Mouse (Mus musculus) forebrain, embryonic 16.5 days (tissue): ENCODE measurements at regions not wholly inside any gene's neighbourhood (a gene's known extent, or its start where the extent isn't known, plus 50 kb on each side); places are given as distances from the start of the nearest gene placed in this dataset.
A peak's percentile ranks its signal among the peaks of the same experiment; 100 is the strongest.

Experiments
- ATAC-seq: fragments of 200-750 bp; cut with Nextera tagmentation; 2 replicates; pipeline ENCODE4 v1.8.0; 2017; ENCODE audit warnings: mild to moderate bottlenecking, moderate library complexity
- H3K27ac ChIP-seq: fragments of 300-500 bp; sonication (generic); 2 replicates; pipeline ENCODE4 v1.5.1; 2014; ENCODE audit warnings: low read length, control low read depth
- H3K27me3 ChIP-seq: fragments of 300-500 bp; sonication (generic); replicated peaks from 2 replicates; pipeline ENCODE4 v1.6.1; 2014; ENCODE audit warnings: low read length; ENCODE audit not compliant: control insufficient read depth, insufficient read depth
- H3K36me3 ChIP-seq: fragments of 300-500 bp; sonication (generic); 2 replicates; pipeline ENCODE4 v1.6.1; 2014; ENCODE audit not compliant: control insufficient read depth, insufficient read depth
- H3K4me1 ChIP-seq: fragments of 300-500 bp; sonication (generic); replicated peaks from 2 replicates; pipeline ENCODE4 v1.6.1; 2014; ENCODE audit warnings: low read length; ENCODE audit not compliant: control insufficient read depth, insufficient read depth
- H3K4me2 ChIP-seq: fragments of 300-500 bp; sonication (generic); 2 replicates; pipeline ENCODE4 v1.6.1; 2014; ENCODE audit warnings: mild to moderate bottlenecking, low read length, control low read depth
- H3K4me3 ChIP-seq: fragments of 300-500 bp; sonication (generic); replicated peaks from 2 replicates; pipeline ENCODE4 v1.5.1; 2014; ENCODE audit warnings: mild to moderate bottlenecking, low read length, control low read depth
- H3K9ac ChIP-seq: fragments of 300-500 bp; sonication (generic); replicated peaks from 2 replicates; pipeline ENCODE4 v1.6.1; 2014; ENCODE audit warnings: low read depth, low read length, control low read depth
- H3K9me3 ChIP-seq: fragments of 300-500 bp; sonication (generic); 2 replicates; pipeline ENCODE4 v1.6.1; 2016; ENCODE audit warnings: low read length; ENCODE audit not compliant: control insufficient read depth
- WGBS: fragments of 180-500 bp; shearing (Covaris S2); extraction: QIAGEN DNeasy Blood & Tissue Kit; methylation state at CpG from one replicate; pipeline ENCODE4 v1.1.7; 2014; 5-methylcytosine and 5-hydroxymethylcytosine counted together

DNA sequence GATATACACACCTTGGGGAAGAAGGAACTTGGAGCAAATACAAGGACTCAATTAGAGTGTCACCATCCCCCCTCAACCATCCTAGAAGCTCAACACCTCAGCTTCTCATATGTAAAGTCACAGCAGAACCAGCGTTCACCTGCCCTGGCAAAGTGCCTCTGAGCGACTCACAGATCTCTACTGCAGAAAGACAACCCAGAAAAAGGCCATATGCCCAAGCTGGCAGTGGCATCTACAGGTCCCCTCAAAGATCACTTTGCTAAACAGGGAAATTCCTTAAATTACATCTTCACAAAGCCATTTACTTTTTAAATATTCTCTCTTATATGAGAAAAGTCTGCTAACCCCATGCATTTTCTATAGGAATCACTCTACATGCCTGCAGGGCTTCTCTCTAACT, 78.3 kb upstream of the Tmco5 start:
- Histone ChIP-seq H3K4me2 (no peak overlapping the region), H3K9me3 (no peaks in the 10 kb centered on the region), H3K27me3 (no peaks in the 10 kb centered on the region), H3K9ac (no peak overlapping the region), H3K36me3 (no peaks in the 10 kb centered on the region), H3K4me1 (no peaks in the 10 kb centered on the region), H3K4me3 (no peak overlapping the region), H3K27ac (no peak overlapping the region)
- WGBS, result 90% methylated on average over 2 of the region's 2 CpGs
- no peak for ATAC-seq

DNA sequence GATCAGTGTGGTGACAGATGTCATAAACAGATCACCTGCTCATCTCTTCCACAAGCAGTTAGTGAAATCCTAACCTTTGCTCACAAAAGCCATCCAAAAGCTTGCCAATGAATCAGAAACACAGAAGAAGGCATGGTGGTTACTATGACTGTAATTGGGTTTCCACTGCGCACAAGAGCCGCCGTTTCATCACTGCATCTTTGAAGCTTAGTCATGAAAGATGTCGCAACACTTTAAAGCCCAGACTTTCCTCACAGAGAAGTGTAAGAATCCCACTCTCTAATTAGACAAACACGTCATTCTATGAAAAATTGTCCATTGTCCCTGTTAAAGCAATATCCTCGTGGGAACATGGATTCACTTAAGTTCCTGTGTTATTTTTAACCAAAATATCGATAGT, 76.9 kb upstream of the Tmco5 start:
- no peak for ATAC-seq
- Histone ChIP-seq H3K9ac (no peak overlapping the region), H3K4me2 (no peak overlapping the region), H3K9me3 (no peaks in the 10 kb centered on the region), H3K4me1 (no peaks in the 10 kb centered on the region), H3K27me3 (no peaks in the 10 kb centered on the region), H3K36me3 (no peaks in the 10 kb centered on the region), H3K27ac (no peak overlapping the region), H3K4me3 (no peak overlapping the region)
- 76% methylated on average over 7 of the region's 7 CpGs for WGBS

GRCm38 (mm10) chr2:116807207-116807606, 71.3 kb upstream of the Tmco5 start:
- Histone ChIP-seq H3K9ac (no peak overlapping the region), H3K36me3 (no peaks in the 10 kb centered on the region), H3K4me2 (no peak overlapping the region), H3K27ac (no peak overlapping the region), H3K4me1 (peaks cover 3% of the 10 kb centered on the region; the same call in 1 of the 2 replicates), H3K27me3 (no peaks in the 10 kb centered on the region), H3K4me3 (no peak overlapping the region), H3K9me3 (no peaks in the 10 kb centered on the region)
- 43% methylated on average over 3 of the region's 3 CpGs for WGBS
- ATAC-seq, result peak; percentile 26; the same call in 1 of the 2 replicates

GRCm38 (mm10) chr2:116807636-116808035, 70.9 kb upstream of the Tmco5 start:
- Histone ChIP-seq H3K27me3 (no peaks in the 10 kb centered on the region), H3K27ac (no peak overlapping the region), H3K4me3 (no peak overlapping the region), H3K9ac (no peak overlapping the region), H3K4me1 (peaks cover 3% of the 10 kb centered on the region; the same call in 1 of the 2 replicates), H3K9me3 (no peaks in the 10 kb centered on the region), H3K4me2 (no peak overlapping the region), H3K36me3 (no peaks in the 10 kb centered on the region)
- no peak for ATAC-seq
- WGBS, result 37% methylated on average over 7 of the region's 7 CpGs

DNA sequence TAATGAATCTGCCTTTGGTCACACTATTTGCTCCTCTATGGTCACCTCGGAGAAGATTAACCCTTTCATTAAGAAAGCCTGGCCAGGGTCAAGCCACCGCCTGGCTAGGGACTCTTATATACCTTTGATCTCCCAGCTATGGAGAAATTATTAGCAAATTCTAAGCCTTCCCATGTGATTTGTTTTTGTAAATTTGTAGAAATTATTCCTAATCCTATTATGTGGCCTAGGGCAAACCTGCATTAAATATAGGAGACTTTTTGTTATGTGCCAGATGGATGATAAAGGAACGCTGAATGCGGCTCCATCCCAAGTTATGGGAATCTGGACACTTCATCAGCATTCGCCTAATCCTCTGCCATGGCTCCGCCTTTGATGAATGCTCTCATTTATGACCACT, 70.4 kb upstream of the Tmco5 start:
- H3K27me3 ChIP-seq, result no peaks in the 10 kb centered on the region
- no peak overlapping the region for H3K9ac ChIP-seq
- peaks cover 5% of the 10 kb centered on the region for H3K4me1 ChIP-seq
- no peak for ATAC-seq
- H3K4me3 ChIP-seq, result no peak overlapping the region
- no peaks in the 10 kb centered on the region for H3K36me3 ChIP-seq
- H3K9me3 ChIP-seq, result no peaks in the 10 kb centered on the region
- H3K27ac ChIP-seq, result no peak overlapping the region
- 51% methylated on average over 6 of the region's 6 CpGs for WGBS
- no peak overlapping the region for H3K4me2 ChIP-seq

- no peak for ATAC-seq
- 87% methylated on average over 8 of the region's 8 CpGs for WGBS
- no peak overlapping the region for H3K4me2 ChIP-seq
These were observed 69.9 kb upstream of the Tmco5 start for GRCm38 (mm10) chr2:116808554-116808953.

DNA sequence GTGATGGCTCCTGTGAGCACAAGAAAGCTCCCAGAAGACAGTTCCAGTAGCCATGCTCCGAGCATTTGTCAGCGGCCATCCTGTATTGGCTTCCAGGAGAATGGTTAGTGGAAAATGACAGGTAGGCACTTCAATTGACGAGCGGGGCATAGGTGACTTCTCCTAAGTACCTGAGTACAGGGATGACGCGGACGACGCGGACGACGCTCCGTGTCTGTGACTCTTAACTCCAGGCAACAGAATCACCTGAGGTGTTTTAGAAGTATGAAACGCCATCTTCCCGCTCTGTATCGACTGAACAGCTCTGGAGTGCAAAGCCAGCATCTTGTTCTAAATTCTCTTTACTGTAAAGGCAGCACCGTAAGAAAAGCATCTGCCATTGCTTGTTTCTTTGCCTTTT, 68.4 kb upstream of the Tmco5 start:
- Histone ChIP-seq H3K4me1 (peaks cover 10% of the 10 kb centered on the region), H3K27me3 (no peaks in the 10 kb centered on the region), H3K36me3 (no peaks in the 10 kb centered on the region), H3K27ac (no peak overlapping the region), H3K9ac (no peak overlapping the region), H3K9me3 (no peaks in the 10 kb centered on the region), H3K4me2 (no peak overlapping the region), H3K4me3 (no peak overlapping the region)
- WGBS, result 95% methylated on average over 16 of the region's 16 CpGs
- ATAC-seq, result no peak

More at GRCm38 (mm10) chr2:116808554-116808953, 69.9 kb upstream of the Tmco5 start:
- Histone ChIP-seq H3K4me1 (peaks cover 10% of the 10 kb centered on the region), H3K27ac (no peak overlapping the region), H3K4me3 (no peak overlapping the region), H3K9me3 (no peaks in the 10 kb centered on the region), H3K36me3 (no peaks in the 10 kb centered on the region), H3K9ac (no peak overlapping the region), H3K27me3 (no peaks in the 10 kb centered on the region)

DNA sequence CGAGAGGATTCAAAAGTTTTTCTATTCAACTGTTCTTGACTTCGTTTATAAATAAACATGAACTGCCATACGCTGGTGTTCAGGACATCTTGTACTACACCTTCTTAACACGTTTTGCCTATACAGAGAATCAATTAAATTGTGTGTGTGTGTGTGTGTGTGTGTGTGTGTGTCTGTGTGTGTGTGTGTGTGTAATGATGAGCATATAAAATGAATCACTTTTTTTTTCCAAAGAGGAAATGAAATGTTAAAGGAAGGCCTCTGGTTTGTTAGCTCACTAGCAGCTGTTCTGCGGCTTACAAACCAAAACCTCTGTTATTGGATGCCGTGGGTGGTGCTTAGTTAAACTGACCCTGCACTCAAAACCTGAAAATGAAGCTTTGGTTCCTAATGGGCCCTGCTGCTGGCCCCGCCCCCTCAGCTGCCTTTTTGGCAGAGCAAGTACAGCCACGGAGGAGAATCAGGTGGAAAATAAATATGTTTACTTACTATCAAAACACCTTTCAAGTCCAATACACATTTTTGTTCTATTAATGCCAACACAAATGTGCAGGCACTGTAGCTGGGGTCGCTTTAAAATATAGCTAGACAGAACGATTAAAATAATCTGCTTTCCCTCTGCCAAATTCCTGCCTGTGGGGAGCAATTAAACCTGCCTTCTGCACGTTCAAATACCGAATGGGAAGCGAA, 65.5 kb upstream of the Tmco5 start:
- Histone ChIP-seq H3K4me1 (peaks cover 12% of the 10 kb centered on the region), H3K4me3 (no peak overlapping the region), H3K27me3 (no peaks in the 10 kb centered on the region), H3K9ac (no peak overlapping the region), H3K9me3 (no peaks in the 10 kb centered on the region), H3K4me2 (peak overlapping the region; percentile 1), H3K27ac (no peak overlapping the region), H3K36me3 (no peaks in the 10 kb centered on the region)
- peak; percentile 51 for ATAC-seq
- 17% methylated on average over 13 of the region's 13 CpGs for WGBS

DNA sequence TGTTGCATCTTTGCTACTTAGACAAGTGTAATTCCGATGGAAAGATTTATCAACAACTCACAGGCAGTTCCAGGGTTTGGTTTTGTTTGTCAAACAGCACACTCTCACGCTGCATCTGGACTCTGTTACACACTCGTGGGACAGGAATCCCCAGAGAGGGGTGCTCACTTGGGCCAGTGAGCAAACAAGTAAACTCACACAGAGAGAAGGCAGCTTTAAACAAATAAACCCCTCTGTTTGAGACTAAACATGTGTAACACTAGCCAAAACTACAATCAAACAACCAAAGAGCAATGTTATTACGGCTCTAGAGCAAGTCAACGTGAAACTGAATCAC, 65.0 kb upstream of the Tmco5 start:
- no peak overlapping the region; the same call in 1 of the 2 replicates for H3K4me2 ChIP-seq
- WGBS, result 38% methylated on average over 5 of the region's 5 CpGs
- H3K4me1 ChIP-seq, result peaks cover 12% of the 10 kb centered on the region
- H3K27ac ChIP-seq, result no peak overlapping the region
- no peak for ATAC-seq
- no peaks in the 10 kb centered on the region for H3K9me3 ChIP-seq
- H3K4me3 ChIP-seq, result no peak overlapping the region
- no peaks in the 10 kb centered on the region for H3K27me3 ChIP-seq
- H3K9ac ChIP-seq, result no peak overlapping the region
- H3K36me3 ChIP-seq, result no peaks in the 10 kb centered on the region

- Histone ChIP-seq H3K9me3 (no peaks in the 10 kb centered on the region), H3K27me3 (no peaks in the 10 kb centered on the region; the same call in 1 of the 2 replicates), H3K4me2 (no peak overlapping the region), H3K4me1 (peaks cover 24% of the 10 kb centered on the region), H3K36me3 (no peaks in the 10 kb centered on the region), H3K4me3 (no peak overlapping the region), H3K9ac (no peak overlapping the region), H3K27ac (no peak overlapping the region)
- ATAC-seq, result 0 out of 2 replicates have a peak, but pooled peaks have one; percentile 43
- WGBS, result 18% methylated on average over 6 of the region's 6 CpGs
These were observed 61.4 kb upstream of the Tmco5 start for GRCm38 (mm10) chr2:116817134-116817533.
